ENCODE assay signal across 8 mouse cellular contexts in genomic region chr8:6572066-6572665, GRCm38 (mm10).
A peak's percentile ranks its signal among the peaks of the same experiment; 100 is the strongest.
DNase-seq lines count a peak whose midpoint lies in the region; ATAC-seq lines count a peak whose summit lies in the region.

No protein-coding gene starts in this region.

- ATAC-seq in hindbrain, embryonic 12.5 days (ENCODE audit: low FRiP score), result peak; percentile 64
- ATAC-seq in megakaryocyte, adult 5-6 weeks (ENCODE audit: poor library complexity, severe bottlenecking), result peak; percentile 71

- DNase-seq in R1 (ENCODE audit: low read depth, low spot score), result peak; percentile 23
- DNase-seq in cerebellum, adult 11-12 months, result peak; percentile 11
- peak; percentile 78 for DNase-seq in forelimb bud, embryonic 11.5 days (ENCODE audit: low read depth, low spot score)
- peak; percentile 93 to 99 for DNase-seq in layer of hippocampus, postnatal 25 days (ENCODE audit: extremely low spot score in 1 of 2, low spot score in 1 of 2)
- peak; percentile 20 for DNase-seq in skeletal muscle tissue, adult 2 months (ENCODE audit: low read depth, low spot score)
- DNase-seq in yolk sac, embryonic 10.5 days (ENCODE audit: low spot score), result peak; percentile 18

- 0 out of 2 replicates have a peak, but pooled peaks cover 3% of the 10 kb centered on the region for H3K4me1 ChIP-seq in hindbrain, embryonic 12.5 days

- no peak overlapping the region for H3K4me2 ChIP-seq in hindbrain, embryonic 12.5 days (replicated peaks)

- no peaks in the 10 kb centered on the region for H3K36me3 ChIP-seq in hindbrain, embryonic 12.5 days

- no peaks in the 10 kb centered on the region for H3K9me3 ChIP-seq in hindbrain, embryonic 12.5 days (replicated peaks)

- no peaks in the 10 kb centered on the region for H3K27me3 ChIP-seq in hindbrain, embryonic 12.5 days

- H3K27ac ChIP-seq in hindbrain, embryonic 12.5 days, result no peak overlapping the region

- H3K4me3 ChIP-seq in hindbrain, embryonic 12.5 days, result no peak overlapping the region

- H3K9ac ChIP-seq in hindbrain, embryonic 12.5 days, result no peak overlapping the region

- WGBS in hindbrain, embryonic 12.5 days, result 37% methylated on average over 9 of the region's 9 CpGs

Comparison
In these comparisons a context has a peak if more than half of its experiments do, and no peak if none do; other contexts are left out.
1. DNase-seq: peak in every context shown above with its lines; median percentile 96 in layer of hippocampus, postnatal 25 days; 78 in forelimb bud, embryonic 11.5 days; 23 in R1; 20 in skeletal muscle tissue, adult 2 months; 18 in yolk sac, embryonic 10.5 days; 11 in cerebellum, adult 11-12 months.